Mouse (Mus musculus): ENCODE results near the gene 4930562C15Rik. TPM values are rescaled to one million over a fixed set of nuclear protein-coding genes. Genes with fewer than 3 reads are reported as not detected.
A peak's percentile ranks its signal among the peaks of the same experiment; 100 is the strongest.

Gene 4930562C15Rik
- polyA plus RNA-seq, 1 experiment, result not detected

DNA sequence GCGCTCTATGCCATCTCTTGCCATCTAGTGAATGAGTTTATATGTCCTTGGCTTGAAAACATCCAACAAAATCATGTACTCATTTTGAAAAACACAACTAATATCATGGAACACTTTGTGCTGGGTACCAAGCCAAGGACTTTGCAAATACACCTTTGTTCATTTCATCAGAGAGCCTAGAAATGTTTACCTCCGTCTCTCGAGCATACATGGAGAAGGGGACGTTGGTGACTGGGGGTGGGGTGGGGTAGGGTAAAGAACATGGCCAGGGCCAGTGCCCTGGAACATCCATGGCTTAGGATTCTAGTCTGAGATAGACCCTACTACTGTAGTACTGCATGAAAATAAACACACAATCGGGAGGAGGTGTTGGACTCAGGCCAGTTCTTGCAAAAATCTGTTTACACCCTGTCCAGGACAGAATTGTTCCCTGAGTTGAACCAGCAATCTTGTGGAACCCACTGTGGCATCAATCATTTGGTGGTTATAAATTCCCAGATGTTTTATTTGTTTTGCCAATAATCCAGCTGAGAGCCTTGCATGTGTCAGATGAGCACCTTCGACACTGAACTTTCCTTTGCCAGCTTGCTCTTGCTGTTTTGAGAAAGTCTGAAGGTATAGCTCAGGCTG, 5.8 kb upstream of the 4930562C15Rik start:
- no peak overlapping the region for H3K27ac ChIP-seq (ENCODE audit: insufficient read depth, low read length)
- TF ChIP-seq POLR2A (IDR thresholded peaks at IDR 0.05; ENCODE audit: low read depth, low read length) (no peak), CTCF (IDR thresholded peaks at IDR 0.05; ENCODE audit: borderline replicate concordance, insufficient read depth, low read length) (no peak)
- H3K4me1 ChIP-seq (ENCODE audit: control insufficient read depth, insufficient read depth, low read length), result no peaks in the 10 kb centered on the region
- no peak overlapping the region for H3K4me3 ChIP-seq (ENCODE audit: insufficient read depth, low read length)

DNA sequence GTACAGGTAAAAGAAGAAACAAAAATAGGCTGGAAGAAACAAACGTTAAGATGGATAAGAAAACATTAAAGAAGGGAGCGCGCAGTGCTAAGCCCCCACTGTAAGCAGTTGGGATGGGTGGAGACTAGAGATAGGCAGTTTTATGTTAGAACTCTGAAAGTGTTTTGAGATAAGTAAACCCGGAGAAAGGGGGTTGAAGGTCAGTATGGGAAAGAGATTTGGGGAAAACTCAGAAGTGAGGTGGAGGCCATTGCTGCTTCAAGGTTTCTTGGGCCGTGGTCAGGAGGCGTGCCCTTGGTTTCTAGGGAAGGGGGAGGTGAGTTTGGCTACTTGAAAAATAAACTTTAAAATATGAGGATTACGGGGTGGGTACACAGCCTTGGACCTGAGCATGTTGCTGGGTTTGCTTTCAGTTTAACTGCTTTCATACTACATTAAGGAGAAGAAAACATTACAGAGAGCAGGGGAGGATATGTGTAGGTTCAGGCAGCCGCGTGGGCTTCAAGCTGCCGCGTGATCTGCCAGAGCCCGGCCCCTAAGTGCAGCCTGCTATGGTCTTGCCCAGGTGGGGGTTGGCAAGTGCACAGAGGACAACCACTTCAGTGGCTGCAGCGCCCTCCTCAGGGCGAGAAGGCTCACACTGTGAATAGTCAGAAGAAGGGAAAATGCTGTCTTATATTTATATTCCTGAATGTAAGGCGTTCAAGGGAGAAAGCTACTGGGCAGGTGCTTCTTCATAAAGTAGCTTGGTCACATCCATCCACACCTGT, 3.4 kb upstream of the 4930562C15Rik start:
- TF ChIP-seq POLR2A (IDR thresholded peaks at IDR 0.05; ENCODE audit: low read depth, low read length) (no peak), CTCF (IDR thresholded peaks at IDR 0.05; ENCODE audit: borderline replicate concordance, insufficient read depth, low read length) (no peak)

DNA sequence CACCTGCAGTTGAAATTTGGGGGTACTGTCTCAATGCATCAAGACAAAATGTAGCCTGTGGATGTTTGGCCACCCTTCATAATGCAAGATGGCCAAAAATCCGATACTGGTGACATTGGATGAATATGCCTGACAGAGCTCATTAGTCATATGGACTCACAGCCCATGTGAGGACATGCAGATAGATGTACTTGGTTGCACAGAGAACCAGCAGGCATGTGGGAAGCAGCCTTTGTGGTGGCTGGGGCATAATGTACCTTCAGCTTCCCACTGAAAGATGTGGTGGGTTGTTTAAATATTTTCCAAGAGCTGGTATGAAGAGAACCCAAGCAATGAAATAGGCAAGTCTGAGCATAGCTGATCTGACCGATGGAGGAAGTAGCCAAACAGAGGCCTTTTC, 1.4 kb upstream of the 4930562C15Rik start:
- Histone ChIP-seq H3K27ac (ENCODE audit: insufficient read depth, low read length) (peak overlapping the region; percentile 34; the same call in 1 of the 2 replicates), H3K4me3 (ENCODE audit: insufficient read depth, low read length) (no peak overlapping the region), H3K4me1 (ENCODE audit: control insufficient read depth, insufficient read depth, low read length) (no peaks in the 10 kb centered on the region)
- no peak for TF ChIP-seq CTCF (IDR thresholded peaks at IDR 0.05; ENCODE audit: borderline replicate concordance, insufficient read depth, low read length)
- no peak for TF ChIP-seq POLR2A (IDR thresholded peaks at IDR 0.05; ENCODE audit: low read depth, low read length)

More for the DNA sequence above, 3.4 kb upstream of the 4930562C15Rik start:
- H3K27ac ChIP-seq (ENCODE audit: insufficient read depth, low read length), result no peak overlapping the region
- no peak overlapping the region for H3K4me3 ChIP-seq (ENCODE audit: insufficient read depth, low read length)
- H3K4me1 ChIP-seq (ENCODE audit: control insufficient read depth, insufficient read depth, low read length), result no peaks in the 10 kb centered on the region

DNA sequence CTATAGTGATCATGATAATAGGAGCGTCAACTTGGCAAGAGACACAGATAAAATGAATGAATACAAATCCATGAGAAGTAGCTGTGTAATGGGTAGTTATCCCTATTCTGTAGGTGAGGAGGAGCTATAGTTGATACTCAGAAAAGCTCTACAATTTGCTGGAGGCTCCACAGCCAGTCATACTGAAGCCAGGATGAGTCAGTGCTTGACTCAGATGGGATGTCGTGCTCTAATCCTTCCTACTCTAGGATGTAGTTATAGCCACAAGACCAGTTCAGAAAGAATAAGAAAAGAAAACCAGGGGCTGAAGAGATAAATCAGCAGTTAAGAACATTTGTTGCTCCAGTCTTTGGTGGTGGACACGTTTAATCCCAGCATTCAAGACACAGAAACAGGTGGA, 2.4 kb downstream of the 4930562C15Rik start:
- Histone ChIP-seq H3K27ac (ENCODE audit: insufficient read depth, low read length) (no peak overlapping the region), H3K4me3 (ENCODE audit: insufficient read depth, low read length) (no peak overlapping the region), H3K4me1 (ENCODE audit: control insufficient read depth, insufficient read depth, low read length) (no peaks in the 10 kb centered on the region)
- TF ChIP-seq CTCF (IDR thresholded peaks at IDR 0.05; ENCODE audit: borderline replicate concordance, insufficient read depth, low read length), result no peak
- no peak for TF ChIP-seq POLR2A (IDR thresholded peaks at IDR 0.05; ENCODE audit: low read depth, low read length)

DNA sequence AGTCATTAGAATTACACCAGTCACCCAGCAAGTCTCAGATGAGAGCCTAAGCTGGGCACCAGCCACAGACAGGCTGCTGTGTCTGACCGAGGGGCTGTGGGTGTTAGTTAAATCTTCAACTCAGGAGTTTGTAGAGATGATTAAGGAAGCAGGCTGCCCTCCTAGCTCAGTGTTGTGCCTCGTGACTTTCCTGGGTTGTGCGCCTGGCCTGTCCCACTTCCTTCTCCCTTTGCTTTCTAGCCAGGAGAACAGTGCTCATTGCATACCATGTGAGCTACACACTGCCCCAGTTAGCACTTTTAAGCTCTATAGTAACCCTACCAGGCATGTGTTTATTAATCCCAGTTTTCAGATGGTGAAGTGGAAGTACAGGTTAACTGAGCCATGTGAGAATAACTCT, 4.3 kb downstream of the 4930562C15Rik start:
- no peak overlapping the region for H3K27ac ChIP-seq (ENCODE audit: insufficient read depth, low read length)
- H3K4me3 ChIP-seq (ENCODE audit: insufficient read depth, low read length), result no peak overlapping the region
- TF ChIP-seq POLR2A (IDR thresholded peaks at IDR 0.05; ENCODE audit: low read depth, low read length), result no peak
- no peak for TF ChIP-seq CTCF (IDR thresholded peaks at IDR 0.05; ENCODE audit: borderline replicate concordance, insufficient read depth, low read length)
- no peaks in the 10 kb centered on the region for H3K4me1 ChIP-seq (ENCODE audit: control insufficient read depth, insufficient read depth, low read length)

DNA sequence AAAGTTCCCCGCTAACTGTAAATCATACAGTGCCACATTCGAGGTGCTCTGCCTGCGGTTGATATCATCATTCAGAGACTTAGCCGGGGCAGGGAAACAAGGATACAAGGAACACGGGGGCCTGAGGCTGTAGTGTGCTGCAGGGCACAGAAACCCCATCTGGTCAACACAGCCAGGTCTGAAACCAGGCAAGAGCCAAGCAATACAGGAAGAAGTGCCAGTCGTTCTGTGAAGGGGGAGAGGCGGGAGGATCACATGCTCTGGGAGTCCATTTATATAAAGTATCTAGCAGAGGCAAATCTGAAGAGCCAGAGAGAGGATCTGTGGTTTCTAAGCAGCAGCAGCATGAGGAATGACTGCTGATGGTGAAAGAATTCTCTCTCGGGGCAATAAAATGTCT, 5.0 kb downstream of the 4930562C15Rik start:
- Histone ChIP-seq H3K4me1 (ENCODE audit: control insufficient read depth, insufficient read depth, low read length) (no peaks in the 10 kb centered on the region), H3K4me3 (ENCODE audit: insufficient read depth, low read length) (no peak overlapping the region), H3K27ac (ENCODE audit: insufficient read depth, low read length) (no peak overlapping the region)
- no peak for TF ChIP-seq POLR2A (IDR thresholded peaks at IDR 0.05; ENCODE audit: low read depth, low read length)
- TF ChIP-seq CTCF (IDR thresholded peaks at IDR 0.05; ENCODE audit: borderline replicate concordance, insufficient read depth, low read length), result no peak

DNA sequence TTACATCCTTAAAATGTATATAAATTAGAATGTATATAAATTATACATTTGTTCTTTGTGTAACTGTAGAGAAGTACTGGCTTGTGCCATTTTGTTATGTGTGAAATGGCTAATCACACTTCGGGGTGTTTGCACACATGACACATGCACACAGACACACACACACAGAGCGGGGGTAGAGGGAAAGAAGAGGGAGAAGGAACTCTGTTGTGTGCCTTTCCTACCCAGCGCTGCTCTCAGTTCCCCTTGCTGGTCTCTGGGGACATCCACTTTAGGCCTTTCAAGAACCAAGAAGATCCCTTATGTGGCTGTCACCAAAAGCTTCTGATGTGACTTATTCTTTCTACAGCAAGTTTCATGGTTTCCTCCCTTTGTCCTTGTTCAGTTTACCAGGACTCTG, 11.8 kb downstream of the 4930562C15Rik start:
- no peak overlapping the region for H3K27ac ChIP-seq (ENCODE audit: insufficient read depth, low read length)
- no peaks in the 10 kb centered on the region for H3K4me1 ChIP-seq (ENCODE audit: control insufficient read depth, insufficient read depth, low read length)
- no peak overlapping the region for H3K4me3 ChIP-seq (ENCODE audit: insufficient read depth, low read length)
- TF ChIP-seq CTCF (IDR thresholded peaks at IDR 0.05; ENCODE audit: borderline replicate concordance, insufficient read depth, low read length) (no peak), POLR2A (IDR thresholded peaks at IDR 0.05; ENCODE audit: low read depth, low read length) (no peak)

DNA sequence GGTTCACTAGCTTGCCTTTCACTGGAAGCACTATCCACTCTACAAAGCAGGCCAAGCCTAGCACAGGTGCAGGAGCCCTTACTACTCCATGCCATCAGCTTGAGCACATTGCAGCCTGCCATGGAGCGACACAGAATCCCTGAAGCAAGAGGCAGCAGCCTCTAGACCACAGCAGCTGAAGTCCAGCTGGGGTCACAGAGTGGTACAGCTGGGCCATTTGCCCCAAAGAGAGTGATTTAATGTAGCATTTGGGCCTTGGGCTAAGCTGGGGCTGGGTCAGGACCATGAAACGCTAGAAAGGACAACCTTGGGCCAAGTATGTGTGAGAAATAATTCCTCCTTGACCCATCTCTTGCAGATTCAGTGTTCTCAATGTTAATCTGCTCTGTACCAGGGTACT, 12.9 kb downstream of the 4930562C15Rik start:
- Histone ChIP-seq H3K4me1 (ENCODE audit: control insufficient read depth, insufficient read depth, low read length) (no peaks in the 10 kb centered on the region), H3K4me3 (ENCODE audit: insufficient read depth, low read length) (no peak overlapping the region), H3K27ac (ENCODE audit: insufficient read depth, low read length) (no peak overlapping the region)
- TF ChIP-seq POLR2A (IDR thresholded peaks at IDR 0.05; ENCODE audit: low read depth, low read length) (no peak), CTCF (IDR thresholded peaks at IDR 0.05; ENCODE audit: borderline replicate concordance, insufficient read depth, low read length) (no peak)

DNA sequence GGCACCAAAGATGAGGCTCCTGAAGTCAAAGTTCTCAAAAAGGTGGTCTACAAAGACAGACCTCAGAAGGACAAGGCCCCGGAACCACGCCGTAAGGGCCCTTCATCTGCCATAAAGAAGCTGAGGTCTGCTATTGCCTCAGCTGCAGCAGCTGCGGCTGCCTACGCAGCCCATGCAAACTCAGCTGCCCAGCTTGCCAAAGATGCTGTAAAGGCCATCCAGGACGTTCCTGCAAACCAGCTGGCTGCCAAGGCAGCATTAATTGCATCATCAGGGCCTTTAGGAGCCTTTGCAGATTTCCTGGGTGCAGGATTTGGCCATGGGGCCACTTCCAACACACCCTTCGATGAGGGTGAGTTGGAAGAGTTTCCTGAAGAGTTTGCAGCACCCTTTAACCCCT, 15.1 kb downstream of the 4930562C15Rik start:
- H3K4me3 ChIP-seq (ENCODE audit: insufficient read depth, low read length), result no peak overlapping the region
- TF ChIP-seq CTCF (IDR thresholded peaks at IDR 0.05; ENCODE audit: borderline replicate concordance, insufficient read depth, low read length) (no peak), POLR2A (IDR thresholded peaks at IDR 0.05; ENCODE audit: low read depth, low read length) (no peak)
- no peak overlapping the region for H3K27ac ChIP-seq (ENCODE audit: insufficient read depth, low read length)
- no peaks in the 10 kb centered on the region for H3K4me1 ChIP-seq (ENCODE audit: control insufficient read depth, insufficient read depth, low read length)

DNA sequence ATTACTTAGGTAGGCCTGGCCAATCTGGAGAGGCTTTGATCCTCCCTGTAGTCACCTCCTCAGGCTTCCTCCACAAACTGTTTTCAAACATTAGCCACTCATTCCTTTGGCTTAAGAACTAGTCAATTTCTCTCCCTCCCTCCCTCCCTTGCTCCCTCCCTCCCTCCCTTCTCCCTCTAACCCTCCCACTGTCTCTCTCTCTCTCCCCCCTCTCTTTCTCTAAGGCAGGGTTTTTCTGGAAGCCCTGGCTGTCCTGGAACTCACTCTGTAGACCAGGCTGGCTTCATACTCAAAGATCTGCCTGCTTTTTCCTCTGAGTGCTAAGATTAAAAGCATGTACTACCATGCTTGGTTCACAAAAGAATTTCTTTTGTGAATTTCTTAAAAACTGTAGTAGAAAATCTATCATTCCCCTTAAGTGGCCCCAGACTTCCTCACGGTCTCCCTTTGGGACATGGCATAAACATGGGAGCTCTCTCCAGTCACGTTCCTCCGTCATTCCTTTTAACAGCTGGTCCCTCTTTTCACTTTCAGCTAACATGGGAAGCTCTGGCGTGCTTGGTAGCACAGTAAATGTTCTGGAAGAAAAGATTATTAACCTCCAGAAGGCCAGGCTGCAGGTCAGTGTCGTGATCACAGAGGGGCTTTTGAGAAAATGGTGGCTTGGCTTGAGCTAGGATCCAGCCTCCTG, 15.9 kb downstream of the 4930562C15Rik start:
- H3K27ac ChIP-seq (ENCODE audit: insufficient read depth, low read length), result no peak overlapping the region
- no peak overlapping the region for H3K4me3 ChIP-seq (ENCODE audit: insufficient read depth, low read length)
- TF ChIP-seq POLR2A (IDR thresholded peaks at IDR 0.05; ENCODE audit: low read depth, low read length), result no peak
- no peak for TF ChIP-seq CTCF (IDR thresholded peaks at IDR 0.05; ENCODE audit: borderline replicate concordance, insufficient read depth, low read length)
- H3K4me1 ChIP-seq (ENCODE audit: control insufficient read depth, insufficient read depth, low read length), result no peaks in the 10 kb centered on the region
